Mouse (Mus musculus): ENCODE results near the gene Mob2. TPM values are rescaled to one million over a fixed set of nuclear protein-coding genes. Genes with fewer than 3 reads are reported as not detected.

The Mob2 gene
- polyA plus RNA-seq, 1 experiment from 2014 or later: 69.2 TPM

DNA sequence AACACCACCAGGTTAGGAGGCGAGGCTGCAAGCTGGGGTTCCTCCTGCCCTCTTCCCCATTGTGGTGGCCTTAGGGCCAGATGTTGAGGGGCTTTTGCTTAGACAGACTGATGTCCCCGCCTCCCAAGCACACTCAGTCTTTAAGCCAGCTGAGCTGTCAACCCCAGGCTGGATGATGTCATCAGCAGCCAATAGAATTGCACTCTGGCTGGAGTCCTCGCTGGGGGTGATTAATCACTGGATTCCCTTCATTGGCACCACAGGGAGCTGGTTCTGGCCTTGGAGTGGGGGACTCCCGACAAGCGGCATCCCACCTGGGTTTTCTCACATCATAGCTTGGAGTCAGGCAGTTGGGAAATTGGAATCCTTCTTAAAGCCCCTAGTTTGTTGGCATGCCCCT is 28.0 kb upstream of the Mob2 start:
- Histone ChIP-seq H3K4me2 (no peak overlapping the region), H3K9ac (no peak overlapping the region), H3K9me3 (no peaks in the 10 kb centered on the region), H3K36me3 (no peaks in the 10 kb centered on the region), H3K27ac (no peak overlapping the region), H3K27me3 (peaks cover 99% of the 10 kb centered on the region), H3K4me3 (no peak overlapping the region), H3K4me1 (peaks cover 20% of the 10 kb centered on the region)
- ATAC-seq (ENCODE audit: insufficient number of reproducible peaks, insufficient read depth, low FRiP score, low TSS enrichment, low read depth): no peak
- WGBS: 6% methylated on average over 5 of the region's 5 CpGs

DNA sequence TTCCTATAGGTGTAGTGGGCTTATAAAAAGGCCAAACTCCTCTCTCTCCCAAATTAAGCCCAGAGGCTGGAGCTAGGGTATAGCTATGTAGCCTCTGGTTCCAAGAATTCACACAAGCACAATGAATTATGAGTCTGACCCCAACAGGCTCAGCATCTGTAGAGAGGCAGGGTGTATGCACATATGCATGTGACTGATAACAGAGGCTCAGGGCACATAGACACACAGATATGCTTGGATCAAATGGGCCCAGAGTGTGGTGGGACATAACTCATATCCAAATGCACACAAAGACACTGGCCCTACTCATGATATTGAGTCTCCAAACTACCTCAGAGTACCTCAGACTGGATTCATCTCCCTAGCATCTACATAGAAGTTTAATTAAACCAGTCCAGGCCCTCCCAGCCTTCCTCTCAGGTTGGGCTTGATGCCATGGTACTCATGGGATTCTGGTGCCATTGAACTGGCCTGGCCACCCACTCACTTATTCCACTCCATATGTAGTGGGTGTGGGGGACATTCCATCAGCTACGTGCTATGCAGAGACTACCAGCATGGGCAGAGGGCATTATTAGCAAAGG is 26.3 kb upstream of the Mob2 start:
- no peaks in the 10 kb centered on the region for H3K9me3 ChIP-seq
- no peak overlapping the region for H3K4me3 ChIP-seq
- whole genome bisulfite sequencing: 79% methylated on average over 1 of the region's 1 CpGs
- peaks cover 99% of the 10 kb centered on the region for H3K27me3 ChIP-seq
- no peak overlapping the region for H3K4me2 ChIP-seq
- no peak for ATAC-seq (ENCODE audit: insufficient number of reproducible peaks, insufficient read depth, low FRiP score, low TSS enrichment, low read depth)
- no peak overlapping the region for H3K27ac ChIP-seq
- H3K36me3 ChIP-seq: no peaks in the 10 kb centered on the region
- H3K4me1 ChIP-seq: peaks cover 26% of the 10 kb centered on the region
- H3K9ac ChIP-seq: no peak overlapping the region

DNA sequence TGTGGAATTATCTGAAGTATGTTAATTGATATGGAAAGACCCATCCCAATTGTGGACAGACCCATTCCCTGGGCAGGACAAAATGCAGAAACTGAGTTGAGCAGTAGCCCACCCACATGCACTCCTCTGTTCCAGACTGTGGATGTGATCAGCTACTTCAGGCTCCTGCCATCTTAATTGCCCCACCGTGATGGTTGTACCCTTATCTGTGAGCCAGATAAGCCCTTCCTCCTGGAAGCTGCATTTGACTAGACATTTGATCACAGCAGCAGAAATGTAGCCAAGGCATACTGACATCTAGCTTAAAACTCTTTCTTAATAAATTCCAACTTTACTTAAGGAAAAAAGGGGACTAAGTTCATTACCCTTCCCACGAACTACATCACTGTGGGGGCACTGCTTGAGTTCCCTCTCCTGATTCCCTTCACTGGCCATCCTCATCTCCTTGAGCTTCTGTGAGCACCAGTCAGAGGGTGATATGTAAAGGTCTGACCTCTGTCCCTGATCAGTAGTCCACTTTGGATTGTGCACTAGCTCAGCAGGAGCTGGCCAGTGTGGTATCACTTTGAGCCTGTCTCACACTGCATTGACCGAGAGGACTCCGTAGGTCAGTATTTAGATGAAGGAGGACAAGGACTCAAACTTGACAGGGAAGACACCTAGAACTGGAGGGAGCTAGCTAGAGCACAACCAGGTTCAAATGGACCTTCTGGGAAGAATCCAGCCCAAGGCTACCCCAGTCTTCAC is 25.5 kb upstream of the Mob2 start:
- WGBS: 80% methylated on average over 4 of the region's 4 CpGs
- H3K4me2 ChIP-seq: no peak overlapping the region
- no peak overlapping the region for H3K27ac ChIP-seq
- no peak overlapping the region for H3K4me3 ChIP-seq
- no peak overlapping the region for H3K9ac ChIP-seq
- no peaks in the 10 kb centered on the region for H3K9me3 ChIP-seq
- no peak for ATAC-seq (ENCODE audit: insufficient number of reproducible peaks, insufficient read depth, low FRiP score, low TSS enrichment, low read depth)
- peaks cover 99% of the 10 kb centered on the region for H3K27me3 ChIP-seq
- H3K36me3 ChIP-seq: no peaks in the 10 kb centered on the region
- H3K4me1 ChIP-seq: peaks cover 32% of the 10 kb centered on the region

DNA sequence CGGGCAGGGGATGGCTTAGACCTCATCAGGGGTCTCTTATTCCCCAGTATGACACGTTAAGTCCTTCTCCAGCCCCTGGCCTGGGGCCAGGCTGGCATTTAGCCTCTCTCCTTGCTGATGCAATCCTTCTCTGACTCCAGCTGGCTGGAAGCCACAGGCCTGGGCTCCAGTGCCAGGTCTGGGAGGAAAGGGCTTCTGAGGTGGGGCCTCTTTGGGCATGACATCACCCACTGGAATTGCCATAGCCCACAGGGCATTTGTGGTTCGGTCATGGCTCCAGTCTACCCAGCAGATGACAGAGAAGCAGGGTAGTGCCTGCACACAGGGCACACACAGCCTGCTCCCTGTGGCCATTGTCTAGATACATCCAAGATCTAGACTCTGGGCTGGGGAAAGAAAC is 24.0 kb upstream of the Mob2 start:
- Histone ChIP-seq H3K36me3 (no peaks in the 10 kb centered on the region), H3K9me3 (no peaks in the 10 kb centered on the region), H3K4me2 (no peak overlapping the region), H3K9ac (0 out of 2 replicates have a peak overlapping the region, but pooled peaks have one; percentile 21), H3K27me3 (peaks cover 99% of the 10 kb centered on the region), H3K4me1 (peaks cover 32% of the 10 kb centered on the region), H3K27ac (no peak overlapping the region), H3K4me3 (no peak overlapping the region)
- no peak for ATAC-seq (ENCODE audit: insufficient number of reproducible peaks, insufficient read depth, low FRiP score, low TSS enrichment, low read depth)
- WGBS: 40% methylated on average over 3 of the region's 3 CpGs

DNA sequence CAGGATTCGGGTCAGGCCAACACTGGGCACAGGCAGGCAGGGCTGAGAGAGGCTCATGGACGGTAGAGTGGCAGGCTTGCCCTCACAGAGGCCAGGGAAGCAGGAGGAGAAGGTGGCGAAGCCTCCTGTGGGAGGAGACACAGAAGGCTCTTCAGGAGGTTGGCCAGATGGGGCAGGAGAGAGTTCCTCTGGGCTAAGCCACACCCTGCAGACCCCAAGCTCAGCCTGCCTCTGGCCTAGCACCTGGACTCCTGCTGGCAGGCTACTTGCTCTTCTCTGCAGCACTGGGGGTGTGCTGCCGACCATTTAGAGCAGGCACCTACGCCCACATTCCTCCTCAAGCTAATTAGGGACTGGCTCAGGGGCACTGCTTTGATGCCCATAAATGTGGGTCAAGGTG is 23.5 kb upstream of the Mob2 start:
- no peak overlapping the region for H3K9ac ChIP-seq
- 0 out of 2 replicates have a peak, but pooled peaks have one; percentile 32 for ATAC-seq (ENCODE audit: insufficient number of reproducible peaks, insufficient read depth, low FRiP score, low TSS enrichment, low read depth)
- H3K27ac ChIP-seq: no peak overlapping the region
- WGBS: 18% methylated on average over 5 of the region's 5 CpGs
- peaks cover 99% of the 10 kb centered on the region for H3K27me3 ChIP-seq
- no peaks in the 10 kb centered on the region for H3K9me3 ChIP-seq
- H3K36me3 ChIP-seq: no peaks in the 10 kb centered on the region
- no peak overlapping the region for H3K4me3 ChIP-seq
- peaks cover 32% of the 10 kb centered on the region for H3K4me1 ChIP-seq
- H3K4me2 ChIP-seq: no peak overlapping the region

DNA sequence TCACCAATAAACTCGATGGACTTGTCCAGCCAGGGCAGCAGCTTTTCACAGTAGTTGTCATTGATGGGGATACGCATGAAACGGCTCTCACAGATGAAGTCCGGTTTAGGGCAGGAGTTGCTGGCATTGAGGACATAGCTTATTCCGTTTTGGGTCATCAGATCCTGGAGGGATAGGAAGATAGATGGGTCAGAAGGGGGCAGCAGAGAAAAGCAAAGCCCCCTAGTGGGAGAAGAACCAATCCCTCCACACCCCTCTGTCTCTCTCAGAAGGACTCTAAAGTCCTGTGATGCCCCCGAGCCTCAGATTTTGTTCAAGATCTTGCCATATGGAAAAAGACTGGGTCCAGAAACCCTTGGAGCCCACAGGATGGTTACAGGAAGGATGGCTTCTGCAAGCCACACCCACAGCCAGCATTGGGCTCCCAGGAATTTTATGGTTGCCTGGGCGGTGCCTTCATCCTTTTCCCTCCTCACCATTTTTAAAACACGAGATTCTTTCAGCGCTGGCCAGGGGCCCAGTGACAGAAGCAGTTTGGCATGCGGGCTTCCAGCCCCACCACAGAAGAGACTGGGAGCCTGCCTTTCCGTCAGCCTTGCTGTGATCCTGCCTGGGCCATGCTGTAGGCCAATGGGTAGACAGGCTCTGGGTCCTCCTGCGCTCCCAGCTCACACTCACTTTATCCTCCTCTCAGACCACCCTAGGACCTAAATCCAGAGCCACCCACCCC is 22.9 kb upstream of the Mob2 start:
- ATAC-seq (ENCODE audit: insufficient number of reproducible peaks, insufficient read depth, low FRiP score, low TSS enrichment, low read depth): 0 out of 2 replicates have a peak, but pooled peaks have one; percentile 1
- H3K27ac ChIP-seq: no peak overlapping the region
- H3K36me3 ChIP-seq: no peaks in the 10 kb centered on the region
- H3K4me1 ChIP-seq: peaks cover 28% of the 10 kb centered on the region
- no peak overlapping the region for H3K4me3 ChIP-seq
- H3K27me3 ChIP-seq: peaks cover 99% of the 10 kb centered on the region
- no peak overlapping the region for H3K4me2 ChIP-seq
- no peaks in the 10 kb centered on the region for H3K9me3 ChIP-seq
- H3K9ac ChIP-seq: no peak overlapping the region
- WGBS: 21% methylated on average over 12 of the region's 12 CpGs

DNA sequence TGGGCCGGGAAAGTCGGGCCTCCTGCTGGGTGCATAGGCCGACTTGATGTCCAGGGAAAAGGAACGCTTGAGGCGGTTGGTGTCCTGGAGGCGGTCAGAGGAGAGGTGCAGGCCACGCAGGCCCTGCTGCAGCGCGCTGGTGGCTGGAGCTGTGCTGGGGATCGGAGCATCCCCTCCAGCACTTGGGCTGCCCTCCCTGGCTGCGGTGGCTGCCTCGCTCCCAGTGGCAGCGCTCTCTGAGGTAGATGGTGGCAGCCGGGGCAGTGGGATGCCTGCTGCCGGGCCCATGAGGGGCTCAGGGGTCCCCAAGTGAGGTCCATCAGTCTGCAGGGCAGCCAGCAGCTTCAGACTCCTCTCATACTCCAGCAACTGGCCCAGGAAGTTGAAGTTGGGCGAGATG is 21.7 kb upstream of the Mob2 start:
- H3K27ac ChIP-seq: no peak overlapping the region
- no peaks in the 10 kb centered on the region for H3K9me3 ChIP-seq
- H3K9ac ChIP-seq: peak overlapping the region; percentile 62; the same call in 1 of the 2 replicates
- peak overlapping the region; percentile 41 for H3K4me3 ChIP-seq
- 18% methylated on average over 16 of the region's 16 CpGs for WGBS
- ATAC-seq (ENCODE audit: insufficient number of reproducible peaks, insufficient read depth, low FRiP score, low TSS enrichment, low read depth): no peak
- no peaks in the 10 kb centered on the region for H3K36me3 ChIP-seq
- H3K4me1 ChIP-seq: peaks cover 23% of the 10 kb centered on the region
- H3K27me3 ChIP-seq: peaks cover 99% of the 10 kb centered on the region
- peak overlapping the region; percentile 69 for H3K4me2 ChIP-seq

DNA sequence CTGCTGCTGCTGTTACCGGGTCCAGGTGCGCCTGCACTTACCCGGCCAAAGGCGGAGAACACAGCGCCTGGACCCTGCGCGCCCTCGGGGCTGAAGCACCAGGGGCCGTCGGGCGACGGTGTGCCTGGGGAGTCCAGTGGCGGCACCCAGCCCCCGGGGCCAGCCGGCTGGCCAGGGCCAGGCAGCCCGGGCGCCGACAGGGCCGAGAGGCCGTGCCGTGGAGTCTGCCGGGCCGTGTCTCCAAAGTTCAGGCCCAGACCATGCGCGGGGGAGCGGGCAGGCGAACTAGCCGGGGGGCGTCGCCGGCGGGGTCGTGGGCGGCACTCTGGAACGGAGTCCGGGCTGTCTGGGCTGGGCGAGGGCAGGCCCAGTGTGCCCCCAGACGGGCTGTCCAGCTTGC is 21.3 kb upstream of the Mob2 start:
- ATAC-seq (ENCODE audit: insufficient number of reproducible peaks, insufficient read depth, low FRiP score, low TSS enrichment, low read depth): no peak
- peak overlapping the region; percentile 69 for H3K4me2 ChIP-seq
- H3K27me3 ChIP-seq: peaks cover 95% of the 10 kb centered on the region
- H3K4me1 ChIP-seq: peaks cover 23% of the 10 kb centered on the region
- WGBS: 7% methylated on average over 28 of the region's 38 CpGs
- H3K9ac ChIP-seq: peak overlapping the region; percentile 62
- H3K9me3 ChIP-seq: no peaks in the 10 kb centered on the region
- H3K4me3 ChIP-seq: peak overlapping the region; percentile 41
- no peak overlapping the region for H3K27ac ChIP-seq
- H3K36me3 ChIP-seq: no peaks in the 10 kb centered on the region

DNA sequence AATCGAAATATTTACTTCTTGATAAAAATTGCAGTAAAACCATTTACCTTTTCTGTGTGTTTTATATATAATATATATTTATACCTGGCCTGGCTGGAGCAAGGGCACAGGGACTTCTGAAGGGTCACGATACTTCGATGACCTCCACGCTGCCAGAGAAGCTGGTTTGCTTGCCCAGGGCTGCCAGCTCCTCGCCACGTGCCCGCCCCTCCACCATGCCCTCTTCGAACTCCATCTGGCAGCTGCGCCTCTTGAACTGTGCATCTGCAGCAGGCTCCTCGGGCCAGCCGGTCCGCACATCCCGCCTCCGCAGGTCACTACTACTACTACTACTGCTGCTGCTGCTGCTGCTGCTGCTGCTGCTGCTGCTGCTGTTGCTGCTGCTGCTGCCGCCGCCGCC is 20.9 kb upstream of the Mob2 start:
- peak overlapping the region; percentile 69 for H3K4me2 ChIP-seq
- H3K36me3 ChIP-seq: no peaks in the 10 kb centered on the region
- H3K27ac ChIP-seq: no peak overlapping the region
- H3K4me1 ChIP-seq: peaks cover 23% of the 10 kb centered on the region
- WGBS: 18% methylated on average over 17 of the region's 17 CpGs
- ATAC-seq (ENCODE audit: insufficient number of reproducible peaks, insufficient read depth, low FRiP score, low TSS enrichment, low read depth): no peak
- peak overlapping the region; percentile 41 for H3K4me3 ChIP-seq
- H3K9ac ChIP-seq: peak overlapping the region; percentile 62
- no peaks in the 10 kb centered on the region for H3K9me3 ChIP-seq
- peaks cover 90% of the 10 kb centered on the region for H3K27me3 ChIP-seq

DNA sequence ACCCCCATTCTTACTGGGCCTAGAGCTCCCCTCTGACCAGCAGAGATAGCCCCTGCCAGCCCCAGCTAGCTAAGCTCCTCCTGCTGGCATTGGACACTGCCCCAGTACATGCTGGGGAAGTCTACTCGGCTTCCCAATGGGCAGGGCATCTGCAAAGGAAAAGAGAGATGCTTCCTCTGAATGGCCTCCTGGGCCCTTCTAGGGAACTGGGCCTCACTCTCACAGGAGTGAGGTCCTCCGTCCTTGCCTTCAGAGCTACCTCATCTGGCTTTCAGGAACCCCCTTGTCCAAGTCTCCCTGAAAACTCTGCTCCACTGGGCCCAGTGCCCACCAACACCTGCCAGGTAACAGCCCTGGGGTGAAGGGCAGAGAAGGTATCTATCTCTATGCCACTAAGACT is 20.0 kb upstream of the Mob2 start:
- ATAC-seq (ENCODE audit: insufficient number of reproducible peaks, insufficient read depth, low FRiP score, low TSS enrichment, low read depth): no peak
- Histone ChIP-seq H3K4me3 (no peak overlapping the region), H3K36me3 (no peaks in the 10 kb centered on the region), H3K27me3 (peaks cover 83% of the 10 kb centered on the region), H3K9me3 (no peaks in the 10 kb centered on the region), H3K27ac (no peak overlapping the region), H3K4me2 (no peak overlapping the region), H3K9ac (no peak overlapping the region), H3K4me1 (peaks cover 23% of the 10 kb centered on the region)
- 51% methylated on average over 2 of the region's 2 CpGs for WGBS

DNA sequence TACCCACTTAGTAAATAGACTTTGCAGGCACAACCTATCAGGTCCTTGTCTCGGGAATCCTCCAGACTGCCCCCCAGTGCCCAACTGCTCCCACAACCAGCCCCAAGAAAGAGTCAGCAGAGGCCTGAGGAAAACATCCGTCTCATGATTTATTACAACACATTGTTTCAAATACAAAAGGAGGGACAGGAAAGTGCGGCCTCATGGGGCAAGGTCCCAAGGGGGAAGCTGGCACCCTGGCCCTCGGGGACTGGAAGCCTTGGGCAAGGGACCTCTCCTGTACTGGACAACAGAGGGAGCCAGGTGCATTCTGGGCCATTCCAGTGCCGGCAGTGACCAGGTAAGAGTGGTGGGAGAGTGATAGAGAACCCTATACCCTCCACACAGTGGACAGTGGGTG is 18.5 kb upstream of the Mob2 start:
- 54% methylated on average over 5 of the region's 5 CpGs for WGBS

More for the DNA sequence above, 18.5 kb upstream of the Mob2 start:
- peaks cover 16% of the 10 kb centered on the region for H3K4me1 ChIP-seq
- peaks cover 70% of the 10 kb centered on the region for H3K27me3 ChIP-seq
- H3K27ac ChIP-seq: no peak overlapping the region
- ATAC-seq (ENCODE audit: insufficient number of reproducible peaks, insufficient read depth, low FRiP score, low TSS enrichment, low read depth): no peak
- no peak overlapping the region for H3K4me3 ChIP-seq
- H3K9me3 ChIP-seq: no peaks in the 10 kb centered on the region
- no peaks in the 10 kb centered on the region for H3K36me3 ChIP-seq
- H3K9ac ChIP-seq: no peak overlapping the region
- H3K4me2 ChIP-seq: no peak overlapping the region
